Mouse (Mus musculus) kidney, embryonic 16.5 days (tissue): Measurements from ENCODE around the gene Pnliprp1. TPM values are rescaled to one million over a fixed set of nuclear protein-coding genes. Genes with fewer than 3 reads are reported as not detected.

Experiments used
- ATAC-seq: fragments of 200-750 bp; cut with Nextera tagmentation; 2 replicates; pipeline ENCODE4 v1.8.0; 2017; ENCODE audit warnings: moderate TSS enrichment; ENCODE audit not compliant: low FRiP score, low TSS enrichment
- H3K27ac ChIP-seq: fragments of 300-500 bp; sonication (generic); 2 replicates; pipeline ENCODE4 v1.5.1; 2014; ENCODE audit warnings: low read length
- H3K27me3 ChIP-seq: fragments of 300-500 bp; sonication (generic); 2 replicates; pipeline ENCODE4 v1.6.1; 2014; ENCODE audit warnings: low read length, control low read depth, mixed read lengths; ENCODE audit not compliant: insufficient read depth
- H3K36me3 ChIP-seq: fragments of 300-500 bp; sonication (generic); 2 replicates; pipeline ENCODE4 v1.6.1; 2014; ENCODE audit warnings: low read length, control low read depth, mixed read lengths; ENCODE audit not compliant: insufficient read depth
- H3K4me1 ChIP-seq: fragments of 300-500 bp; sonication (generic); 2 replicates; pipeline ENCODE4 v1.6.1; 2014; ENCODE audit warnings: low read length, control low read depth, mixed read lengths; ENCODE audit not compliant: insufficient read depth
- H3K4me2 ChIP-seq: fragments of 300-500 bp; sonication (generic); replicated peaks from 2 replicates; pipeline ENCODE4 v1.6.1; 2014; ENCODE audit warnings: low read depth, low read length
- H3K4me3 ChIP-seq: fragments of 300-500 bp; sonication (generic); 2 replicates; pipeline ENCODE4 v1.5.1; 2014; ENCODE audit warnings: mild to moderate bottlenecking, low read length
- H3K9ac ChIP-seq: fragments of 300-500 bp; sonication (generic); replicated peaks from 2 replicates; pipeline ENCODE4 v1.6.1; 2014; ENCODE audit warnings: low read length
- H3K9me3 ChIP-seq: fragments of 300-500 bp; sonication (generic); 2 replicates; pipeline ENCODE4 v1.6.1; 2016; ENCODE audit warnings: low read length, control low read depth
- WGBS: fragments of 180-500 bp; shearing (Covaris S2); extraction: QIAGEN DNeasy Blood & Tissue Kit; methylation state at CpG from one replicate; pipeline ENCODE4 v1.1.7; 2014; 5-methylcytosine and 5-hydroxymethylcytosine counted together
- polyA plus RNA-seq: library from polyadenylated mRNA; unstranded; fragments of >200 nt; fragmentation: Nextera tagmentation; extraction: Ambion mirVana; gene quantifications from 2 replicates; pipeline ENCODE4 v1.2.1, GENCODE M21; 2015

Gene Pnliprp1
- polyA plus RNA-seq, 1 experiment from 2014 or later: 1.2 TPM

DNA sequence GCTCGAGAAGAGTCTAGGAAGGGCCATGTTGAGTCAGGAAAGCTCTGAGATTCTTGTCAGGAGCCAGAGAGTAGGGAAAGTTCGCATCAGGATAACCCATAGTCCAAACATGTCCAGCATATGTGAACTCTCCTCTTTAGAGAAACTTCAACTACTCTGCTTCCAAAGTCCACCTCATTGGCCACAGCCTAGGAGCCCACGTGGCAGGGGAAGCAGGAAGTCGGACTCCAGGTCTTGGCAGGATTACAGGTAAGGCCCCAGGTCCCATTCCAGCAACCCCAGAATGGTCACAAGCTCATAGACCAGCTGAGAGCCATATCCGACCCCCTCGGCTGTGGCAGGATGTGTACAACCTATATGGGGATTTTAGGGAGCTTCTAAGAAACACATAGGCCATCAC lies 4.5 kb downstream of the Pnliprp1 start:
- WGBS: 81% methylated on average over 6 of the region's 6 CpGs
- ATAC-seq: no peak
- no peak overlapping the region for H3K4me3 ChIP-seq
- no peaks in the 10 kb centered on the region for H3K36me3 ChIP-seq
- H3K4me2 ChIP-seq: no peak overlapping the region
- no peaks in the 10 kb centered on the region for H3K9me3 ChIP-seq
- no peak overlapping the region for H3K9ac ChIP-seq
- no peaks in the 10 kb centered on the region for H3K4me1 ChIP-seq
- no peaks in the 10 kb centered on the region for H3K27me3 ChIP-seq
- H3K27ac ChIP-seq: no peak overlapping the region

DNA sequence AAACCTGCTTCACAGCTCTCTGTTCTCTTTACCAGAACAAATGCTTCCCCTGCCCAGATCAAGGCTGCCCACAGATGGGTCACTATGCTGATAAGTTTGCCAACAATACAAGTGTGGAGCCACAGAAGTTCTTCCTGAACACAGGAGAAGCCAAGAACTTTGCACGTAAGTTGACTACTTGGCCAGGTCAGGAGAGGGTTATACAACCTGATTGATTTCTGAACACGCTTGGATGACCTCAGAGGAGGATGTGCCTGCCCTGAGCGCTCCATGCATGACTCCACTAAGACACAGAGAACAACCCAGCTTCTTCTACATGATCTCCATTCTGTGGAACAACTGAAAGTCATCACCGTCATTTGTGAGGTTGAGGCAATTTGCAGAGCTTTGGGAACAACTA lies 9.4 kb downstream of the Pnliprp1 start:
- no peak overlapping the region for H3K4me3 ChIP-seq
- 53% methylated on average over 4 of the region's 4 CpGs for WGBS
- H3K9ac ChIP-seq: no peak overlapping the region
- no peaks in the 10 kb centered on the region for H3K27me3 ChIP-seq
- no peak for ATAC-seq
- no peaks in the 10 kb centered on the region for H3K4me1 ChIP-seq
- H3K4me2 ChIP-seq: no peak overlapping the region
- no peaks in the 10 kb centered on the region for H3K36me3 ChIP-seq
- H3K9me3 ChIP-seq: no peaks in the 10 kb centered on the region
- no peak overlapping the region for H3K27ac ChIP-seq

DNA sequence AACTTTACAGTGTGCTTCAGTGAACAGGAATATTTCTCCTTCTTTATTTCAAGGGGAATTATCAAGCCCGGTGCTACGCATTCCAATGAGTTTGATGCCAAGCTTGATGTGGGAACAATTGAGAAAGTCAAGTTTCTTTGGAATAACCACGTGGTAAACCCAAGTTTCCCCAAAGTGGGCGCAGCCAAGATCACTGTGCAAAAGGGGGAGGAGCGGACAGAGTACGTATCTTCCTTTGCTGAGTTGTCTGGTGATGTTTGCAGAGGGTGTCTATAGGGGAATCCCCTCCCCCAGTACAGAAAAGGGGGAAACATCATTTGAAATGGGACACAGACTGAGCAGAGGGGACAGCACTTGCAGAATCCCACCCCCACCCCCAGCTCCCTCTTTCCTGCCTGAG lies 12.3 kb downstream of the Pnliprp1 start:
- H3K4me2 ChIP-seq: no peak overlapping the region
- no peaks in the 10 kb centered on the region for H3K27me3 ChIP-seq
- 83% methylated on average over 6 of the region's 6 CpGs for whole genome bisulfite sequencing
- no peak overlapping the region for H3K4me3 ChIP-seq
- no peak overlapping the region for H3K9ac ChIP-seq
- no peaks in the 10 kb centered on the region for H3K4me1 ChIP-seq
- H3K9me3 ChIP-seq: no peaks in the 10 kb centered on the region
- H3K36me3 ChIP-seq: no peaks in the 10 kb centered on the region
- no peak for ATAC-seq
- no peak overlapping the region for H3K27ac ChIP-seq

DNA sequence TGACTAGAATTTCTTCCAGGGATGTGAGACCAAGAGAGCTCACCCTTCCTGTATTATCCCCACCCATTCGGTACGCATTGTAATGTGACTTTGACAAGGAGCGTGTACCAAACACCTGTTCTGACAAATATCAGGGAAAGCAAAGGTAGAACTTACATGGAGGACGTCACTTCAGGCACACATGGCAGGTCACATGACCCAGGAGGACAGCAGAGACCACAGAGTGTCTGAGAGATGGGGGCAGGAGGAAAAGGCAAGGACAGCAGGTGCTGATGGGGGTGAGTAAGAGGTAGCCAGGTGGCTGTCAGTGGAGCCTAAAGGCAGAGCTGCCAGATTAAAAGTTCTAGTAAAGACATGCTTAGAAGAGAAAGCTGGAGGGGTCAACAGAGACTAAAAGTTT lies 14.0 kb downstream of the Pnliprp1 start:
- Histone ChIP-seq H3K4me1 (no peaks in the 10 kb centered on the region), H3K9me3 (no peaks in the 10 kb centered on the region), H3K36me3 (no peaks in the 10 kb centered on the region), H3K27me3 (no peaks in the 10 kb centered on the region), H3K9ac (no peak overlapping the region), H3K4me2 (no peak overlapping the region), H3K4me3 (no peak overlapping the region), H3K27ac (no peak overlapping the region)
- ATAC-seq: no peak
- WGBS: 86% methylated on average over 4 of the region's 4 CpGs

DNA sequence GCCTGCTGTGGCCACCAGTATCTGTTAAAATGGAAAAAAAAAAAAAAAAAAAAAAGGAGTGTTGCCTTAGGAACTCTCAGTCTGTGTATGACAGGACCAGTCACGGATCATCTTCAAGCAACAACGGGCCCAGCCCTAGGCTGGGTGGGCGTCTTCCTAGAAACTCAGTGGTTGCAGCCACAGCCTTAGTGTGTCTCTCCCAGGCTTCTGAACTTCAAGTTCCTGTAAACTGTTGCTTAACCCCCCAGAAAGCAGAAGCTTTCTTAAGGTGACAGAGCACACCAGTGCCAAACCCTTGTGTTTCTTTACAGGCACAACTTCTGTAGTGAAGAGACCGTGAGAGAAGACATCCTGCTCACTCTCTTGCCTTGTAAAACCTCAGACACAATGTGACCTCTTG lies 15.0 kb downstream of the Pnliprp1 start:
- WGBS: 34% methylated on average over 4 of the region's 4 CpGs
- Histone ChIP-seq H3K4me2 (no peak overlapping the region), H3K4me3 (no peak overlapping the region), H3K27ac (no peak overlapping the region), H3K36me3 (no peaks in the 10 kb centered on the region), H3K9ac (no peak overlapping the region), H3K4me1 (no peaks in the 10 kb centered on the region), H3K9me3 (no peaks in the 10 kb centered on the region), H3K27me3 (no peaks in the 10 kb centered on the region)
- no peak for ATAC-seq

DNA sequence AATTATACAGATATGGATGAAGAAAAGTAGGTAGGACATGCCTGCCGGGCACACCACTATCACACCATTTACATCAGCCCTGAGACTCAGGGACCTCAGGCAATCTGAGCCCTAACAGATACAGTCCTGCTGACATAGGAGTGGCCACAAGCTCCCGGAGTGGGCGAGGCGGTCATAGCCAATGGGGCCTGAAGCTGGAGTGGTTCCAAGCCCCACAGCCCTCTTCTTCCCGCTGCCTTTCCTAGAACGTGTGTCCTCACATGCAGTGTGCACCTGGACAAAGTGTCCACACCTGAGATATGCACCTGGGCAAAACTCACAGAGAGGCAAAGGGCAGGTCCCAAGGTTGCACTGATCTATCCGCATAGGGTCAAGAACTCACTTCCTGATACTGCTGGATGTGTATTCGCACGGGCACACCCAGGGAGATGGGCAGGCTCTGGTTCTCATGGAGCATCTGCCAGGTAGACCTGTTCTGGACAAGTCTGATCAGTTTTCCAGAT lies 18.9 kb downstream of the Pnliprp1 start:
- H3K9me3 ChIP-seq: no peaks in the 10 kb centered on the region
- H3K4me3 ChIP-seq: no peak overlapping the region
- no peak overlapping the region for H3K9ac ChIP-seq
- ATAC-seq: no peak
- 84% methylated on average over 9 of the region's 9 CpGs for WGBS
- no peaks in the 10 kb centered on the region for H3K36me3 ChIP-seq
- H3K27ac ChIP-seq: no peak overlapping the region
- no peak overlapping the region for H3K4me2 ChIP-seq
- no peaks in the 10 kb centered on the region for H3K27me3 ChIP-seq
- no peaks in the 10 kb centered on the region for H3K4me1 ChIP-seq

DNA sequence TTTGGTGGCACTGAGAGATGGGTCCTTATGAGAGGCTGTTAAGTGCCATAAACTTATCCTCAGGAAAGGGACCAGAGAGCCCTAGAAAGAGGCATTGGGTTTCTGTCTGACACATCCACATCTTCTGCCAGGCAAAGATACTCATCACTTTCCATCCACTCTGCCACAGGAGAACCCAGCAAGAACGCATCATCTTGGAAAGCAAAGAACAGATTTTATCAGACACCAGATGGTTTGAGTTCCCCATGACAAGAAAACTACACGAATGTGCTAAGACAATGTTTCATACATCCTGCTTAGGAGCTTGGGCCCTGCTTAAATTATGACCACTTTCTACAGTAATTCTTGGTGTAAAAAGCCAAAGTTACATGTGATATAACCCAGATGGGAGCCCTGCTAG lies 22.1 kb downstream of the Pnliprp1 start:
- no peak for ATAC-seq
- H3K4me3 ChIP-seq: no peak overlapping the region
- H3K36me3 ChIP-seq: no peaks in the 10 kb centered on the region
- H3K9me3 ChIP-seq: no peaks in the 10 kb centered on the region
- no peaks in the 10 kb centered on the region for H3K27me3 ChIP-seq
- no peak overlapping the region for H3K9ac ChIP-seq
- WGBS: 63% methylated on average over 2 of the region's 2 CpGs
- no peaks in the 10 kb centered on the region for H3K4me1 ChIP-seq
- H3K27ac ChIP-seq: no peak overlapping the region
- H3K4me2 ChIP-seq: no peak overlapping the region

DNA sequence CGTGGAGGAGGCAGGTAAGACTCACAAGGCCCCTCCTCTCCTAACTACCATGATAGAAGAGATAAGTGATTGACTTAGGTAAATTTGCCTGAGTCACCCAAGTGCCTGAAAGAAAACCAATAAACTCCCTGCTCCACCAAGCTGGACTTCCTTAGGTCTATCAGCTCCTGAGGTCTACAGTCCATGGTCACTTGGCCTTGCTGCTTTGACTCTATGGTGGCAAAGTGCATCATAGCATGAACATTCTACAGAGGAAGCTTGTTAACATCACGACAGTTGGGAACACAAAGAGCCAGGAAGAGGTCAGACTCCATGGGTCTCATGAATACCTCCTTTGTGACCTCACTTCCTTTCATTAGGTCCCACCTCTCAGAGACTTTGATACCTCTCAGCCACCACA lies 22.8 kb downstream of the Pnliprp1 start:
- no peaks in the 10 kb centered on the region for H3K4me1 ChIP-seq
- H3K9ac ChIP-seq: no peak overlapping the region
- H3K27me3 ChIP-seq: no peaks in the 10 kb centered on the region
- no peaks in the 10 kb centered on the region for H3K36me3 ChIP-seq
- ATAC-seq: no peak
- no peak overlapping the region for H3K27ac ChIP-seq
- H3K4me2 ChIP-seq: no peak overlapping the region
- no peak overlapping the region for H3K4me3 ChIP-seq
- no peaks in the 10 kb centered on the region for H3K9me3 ChIP-seq
- 74% methylated on average over 2 of the region's 2 CpGs for WGBS

DNA sequence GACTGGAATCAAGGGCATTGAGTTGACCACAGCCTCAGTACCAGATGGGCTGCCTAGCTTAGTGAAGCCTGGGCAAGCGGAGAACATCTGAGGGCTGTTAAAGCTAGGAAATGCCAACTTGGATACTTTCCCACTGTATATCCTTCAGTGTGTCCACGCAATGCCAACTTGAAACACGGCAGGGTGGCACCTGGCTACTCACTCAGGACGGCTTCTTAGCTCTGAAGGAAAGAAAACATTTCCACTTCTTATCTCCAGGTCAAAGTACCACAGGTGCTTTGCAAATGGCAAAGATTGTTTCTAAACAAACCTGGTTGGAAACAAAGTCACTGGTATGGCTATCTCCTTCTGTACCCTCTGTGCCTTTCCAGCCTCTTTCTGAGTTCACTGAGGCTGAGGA lies 30.2 kb downstream of the Pnliprp1 start:
- H3K4me2 ChIP-seq: no peak overlapping the region
- H3K27ac ChIP-seq: no peak overlapping the region
- H3K9ac ChIP-seq: no peak overlapping the region
- no peak for ATAC-seq
- H3K36me3 ChIP-seq: no peaks in the 10 kb centered on the region
- peaks cover 3% of the 10 kb centered on the region; the same call in 1 of the 2 replicates for H3K4me1 ChIP-seq
- H3K4me3 ChIP-seq: no peak overlapping the region
- H3K9me3 ChIP-seq: no peaks in the 10 kb centered on the region
- WGBS: 84% methylated on average over 4 of the region's 4 CpGs
- H3K27me3 ChIP-seq: no peaks in the 10 kb centered on the region

DNA sequence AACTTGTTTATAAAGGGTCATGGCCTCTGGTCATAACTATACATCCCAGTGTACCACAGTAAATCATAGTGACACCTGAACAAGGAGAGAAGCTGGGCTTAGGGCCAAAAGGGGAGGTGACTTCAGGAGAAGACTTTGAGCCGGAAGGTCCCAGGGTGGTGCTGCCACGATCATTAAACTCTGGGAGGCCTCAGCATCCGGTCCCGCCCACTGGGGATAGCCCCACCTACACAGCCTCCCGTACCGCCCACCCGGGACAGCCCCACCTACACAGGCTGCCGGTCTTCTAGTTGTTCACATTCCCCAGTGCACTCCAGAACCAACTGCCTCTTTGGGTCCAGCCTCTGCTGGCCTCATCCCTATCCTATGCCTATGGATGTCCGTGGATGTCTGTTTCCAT lies 30.7 kb downstream of the Pnliprp1 start, which contains the start of gene Pnliprp2:
TSS of gene Pnliprp2 (plus strand) at position 297 of the 400 bp plus-strand sequence.
- Histone ChIP-seq H3K27ac (no peak within 1 kb of the TSS), H3K36me3 (no peaks in the 10 kb centered on the region), H3K4me1 (peaks cover 3% of the 10 kb centered on the region; the same call in 1 of the 2 replicates), H3K9me3 (no peaks in the 10 kb centered on the region), H3K9ac (no peak within 1 kb of the TSS), H3K4me3 (no peak within 1 kb of the TSS), H3K27me3 (no peaks in the 10 kb centered on the region), H3K4me2 (no peak within 1 kb of the TSS)
- WGBS: 41% methylated on average over 9 of the region's 9 CpGs
- ATAC-seq: peak; percentile 86
